Mouse (Mus musculus): ENCODE results near the gene Themis2.
"Not testable (repeated sequence)": the region's sequence is repeated elsewhere in the genome, so short reads cannot be mapped to it uniquely, and the experiment has no call there.

The Themis2 gene

DNA sequence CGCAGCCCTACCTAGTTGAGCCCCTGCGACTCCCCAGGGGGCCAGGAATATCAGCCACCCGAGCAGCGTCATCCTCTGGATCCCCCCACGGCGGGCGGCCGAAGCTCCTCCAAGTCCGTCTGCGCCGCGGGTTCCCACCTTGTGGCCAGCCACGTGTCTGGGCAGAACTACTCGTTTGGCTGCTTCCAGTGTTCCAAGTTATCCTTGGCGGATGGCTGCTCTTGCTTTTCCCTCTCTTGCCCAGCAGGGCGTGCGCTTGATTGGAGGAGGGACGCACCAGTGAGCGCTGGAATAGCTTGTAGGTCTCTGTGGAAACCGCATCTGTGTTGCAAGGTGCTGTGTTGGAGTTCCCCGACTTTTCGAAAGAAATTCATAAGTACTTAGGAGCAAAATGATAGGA lies 39.2 kb downstream of the Themis2 start, which contains the start of gene Smpdl3b:
Gene Smpdl3b, minus strand, starts transcription at position 279 of the 400 bp plus-strand sequence.
- peak; percentile 30 to 33 for DNase-seq (ENCODE audit: low read depth in 2 of 2, low spot score in 2 of 2)

DNA sequence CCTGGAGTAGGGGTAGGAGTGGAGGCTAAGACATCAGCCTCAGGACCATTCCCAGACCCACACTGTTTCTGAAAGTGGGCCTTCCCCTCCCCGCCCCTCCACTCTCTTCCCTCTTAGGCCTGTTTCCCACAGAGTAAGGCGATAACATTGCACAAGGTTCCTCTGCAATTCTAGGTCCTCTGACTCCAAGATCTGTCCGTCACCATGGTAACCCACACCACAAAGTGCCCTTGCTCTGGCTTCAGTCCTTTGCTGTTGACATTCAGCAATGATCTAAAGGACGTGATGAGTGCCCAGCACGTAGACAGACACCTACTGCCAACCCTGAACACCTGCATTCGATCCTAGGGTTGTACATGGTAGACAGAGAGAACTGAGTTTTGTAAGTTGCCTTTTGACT lies 43.2 kb downstream of the Themis2 start:
- no peak for DNase-seq (ENCODE audit: low read depth in 2 of 2, low spot score in 2 of 2)

DNA sequence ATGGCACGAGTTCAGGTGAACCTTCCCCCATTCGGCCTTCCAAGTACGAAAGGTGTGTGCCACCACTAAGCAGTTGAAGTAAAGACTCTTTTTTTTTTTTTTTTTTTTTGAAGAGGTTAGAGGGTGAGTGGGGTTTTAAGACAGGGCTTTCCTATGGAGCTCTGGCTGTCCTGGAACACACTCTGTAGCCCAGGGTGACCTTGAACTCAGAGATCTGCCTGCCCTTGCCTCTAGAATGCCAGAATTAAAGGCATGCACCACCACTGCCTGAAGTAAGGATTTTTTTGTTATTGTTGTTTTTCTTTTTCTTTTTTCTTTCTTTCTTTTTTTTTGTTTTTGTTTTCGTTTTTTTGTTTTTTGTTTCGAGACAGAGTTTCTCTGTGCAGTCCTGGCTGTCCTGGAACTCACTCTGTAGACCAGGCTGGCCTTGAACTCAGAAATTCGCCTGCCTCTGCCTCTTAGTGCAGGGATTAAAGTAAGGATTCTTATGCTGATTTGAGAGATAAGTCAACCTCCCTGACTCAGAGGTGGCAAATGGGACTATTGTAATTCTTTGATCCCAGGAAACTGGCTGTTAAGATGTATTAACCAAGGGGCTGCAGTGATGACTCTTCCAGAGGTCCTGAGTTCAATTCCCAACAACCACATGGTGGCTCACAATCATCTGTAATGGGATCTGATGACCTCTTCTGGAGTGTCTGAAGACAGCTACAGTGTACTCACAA lies 46.8 kb downstream of the Themis2 start:
- DNase-seq (ENCODE audit: low read depth in 2 of 2, low spot score in 2 of 2), result no peak

DNA sequence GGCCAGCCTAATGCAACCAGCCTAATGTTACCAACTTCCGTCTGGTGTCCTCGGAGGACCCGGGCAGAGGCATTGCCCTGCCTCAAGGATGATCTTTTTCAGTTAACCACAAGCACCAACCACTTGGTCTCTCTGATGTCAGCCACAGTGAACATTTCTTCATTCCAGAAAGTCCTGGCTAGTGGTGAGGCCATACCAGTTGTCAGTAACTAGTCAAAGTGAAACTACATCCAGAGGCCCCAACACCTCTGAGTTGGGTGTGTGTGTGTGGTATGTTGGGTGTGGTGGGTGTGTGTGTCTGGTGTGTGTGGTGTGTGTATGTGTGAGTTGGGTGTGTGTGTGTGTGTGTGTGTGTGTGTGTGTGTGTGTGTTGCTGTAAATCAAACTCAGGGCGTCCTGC lies 47.4 kb downstream of the Themis2 start:
- no peak for DNase-seq (ENCODE audit: low read depth in 2 of 2, low spot score in 2 of 2)

DNA sequence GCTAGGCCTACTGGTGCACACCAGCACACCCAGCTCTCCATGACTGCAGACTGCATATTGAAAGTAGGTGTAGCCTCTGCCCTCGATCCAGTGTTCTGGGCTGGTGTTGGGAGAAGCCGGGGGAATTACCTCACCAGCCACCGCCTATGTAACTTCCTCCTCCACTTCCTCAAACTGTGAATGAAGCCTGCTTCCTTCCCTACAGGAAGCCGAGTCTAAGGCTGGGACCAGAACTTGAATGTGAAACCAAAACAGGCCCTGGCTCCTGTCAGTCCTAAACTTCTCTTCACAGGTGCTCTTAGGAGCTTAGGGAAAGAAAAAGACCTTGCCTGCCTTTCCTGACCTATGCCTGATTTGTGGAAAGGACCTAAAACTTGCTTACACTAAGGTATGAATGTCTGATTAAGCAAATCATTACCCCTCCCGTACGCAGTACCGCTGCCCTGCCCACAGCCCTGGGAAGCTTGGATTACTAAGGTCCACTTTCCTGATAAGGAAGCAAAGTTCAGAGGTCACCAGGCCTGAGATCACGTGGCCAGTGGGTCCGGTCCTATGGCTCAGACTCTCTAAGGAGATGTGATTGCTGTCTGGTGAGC lies 48.4 kb downstream of the Themis2 start:
- DNase-seq (ENCODE audit: low read depth in 2 of 2, low spot score in 2 of 2), result no peak

DNA sequence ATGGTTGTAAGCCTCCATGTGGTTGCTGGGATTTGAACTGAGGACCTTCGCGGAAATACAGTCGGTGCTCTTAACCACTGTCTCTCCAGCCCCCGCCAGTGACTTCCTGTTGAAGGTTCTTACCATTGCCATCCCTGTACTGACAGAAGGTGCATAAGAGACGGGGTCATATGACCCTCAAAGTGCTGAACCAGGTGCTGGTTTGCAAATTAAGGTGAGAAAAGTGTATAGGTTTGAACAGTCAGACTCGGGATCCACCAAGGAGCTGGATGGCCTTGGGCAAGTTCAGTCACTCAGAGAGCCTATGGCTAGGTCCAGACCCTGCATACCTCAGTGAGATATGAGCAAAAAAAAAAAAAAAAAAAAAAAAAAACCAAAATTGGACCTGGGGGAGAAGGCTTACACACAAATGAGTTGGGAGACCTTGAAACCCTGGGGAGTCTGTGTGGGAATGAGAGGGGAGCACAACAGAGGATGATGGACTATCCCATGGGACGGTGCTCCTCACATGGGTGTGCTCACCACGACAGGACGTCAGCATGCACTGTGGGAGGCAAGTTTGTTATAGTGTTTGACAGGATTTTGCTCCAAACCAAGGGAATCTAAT lies 49.2 kb downstream of the Themis2 start:
- no peak for DNase-seq (ENCODE audit: low read depth in 2 of 2, low spot score in 2 of 2)

DNA sequence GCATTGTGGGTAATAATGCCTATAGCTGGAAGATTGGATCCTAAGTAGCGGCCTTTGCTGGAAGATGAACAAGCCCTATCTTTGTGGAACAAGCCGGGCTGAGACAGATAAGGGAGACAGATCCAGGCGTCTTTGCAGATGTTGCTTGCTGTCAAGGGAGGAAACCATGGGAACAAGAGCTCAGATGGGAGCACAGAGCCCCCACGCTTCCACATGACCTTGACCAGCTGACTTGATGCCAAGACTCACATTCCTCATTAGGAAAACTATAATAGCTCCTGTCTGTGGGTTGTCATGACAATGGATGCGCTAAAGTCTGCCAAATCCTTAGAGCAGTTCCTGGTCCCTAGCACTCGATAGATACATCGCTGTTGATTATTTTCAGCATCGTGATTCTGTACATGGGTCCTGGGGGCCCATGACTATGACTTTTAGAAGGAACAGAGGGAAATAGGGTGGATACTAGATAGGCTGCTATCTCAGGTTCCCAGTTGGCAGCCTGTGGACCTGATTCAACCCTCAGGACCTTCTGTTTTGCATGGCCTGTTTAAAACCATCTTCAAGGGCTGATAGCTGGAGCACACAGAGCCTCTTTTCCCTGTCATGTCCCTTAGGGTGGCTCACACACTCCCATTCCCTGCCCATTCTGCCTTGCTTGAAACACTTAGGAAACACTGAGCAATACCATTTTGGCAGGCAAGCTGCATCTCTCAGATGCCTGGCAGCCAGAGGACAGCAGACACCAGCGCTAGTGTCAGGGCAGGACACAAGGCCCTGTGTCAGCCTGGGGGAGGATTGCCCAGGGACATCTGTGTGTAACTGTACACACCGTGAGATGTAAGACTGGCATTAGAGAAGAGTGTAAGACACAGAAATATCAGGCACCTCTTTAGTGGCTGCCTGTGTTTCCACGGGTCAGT lies 51.9 kb downstream of the Themis2 start:
- DNase-seq (ENCODE audit: low read depth in 2 of 2, low spot score in 2 of 2), result no peak

DNA sequence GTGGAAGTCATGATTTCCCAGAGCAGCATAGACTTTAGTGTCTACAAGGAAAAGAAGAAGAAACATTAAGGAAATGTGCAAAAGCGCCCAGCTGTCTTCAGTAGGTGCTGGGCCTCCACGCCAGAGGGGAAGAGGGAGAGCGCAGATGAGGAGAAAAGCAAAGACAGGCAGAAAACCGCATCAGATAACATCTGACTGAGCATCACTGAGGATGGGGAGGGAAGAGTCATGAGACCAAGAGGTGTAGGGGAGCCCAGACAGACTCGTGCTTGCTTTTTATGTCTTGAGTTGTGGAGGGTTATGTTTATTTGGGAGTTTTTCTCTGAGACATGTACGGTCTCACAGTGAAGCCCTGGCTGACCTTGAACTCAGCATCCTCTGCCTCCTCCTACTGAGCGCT lies 54.7 kb downstream of the Themis2 start:
- no peak for DNase-seq (ENCODE audit: low read depth in 2 of 2, low spot score in 2 of 2)

DNA sequence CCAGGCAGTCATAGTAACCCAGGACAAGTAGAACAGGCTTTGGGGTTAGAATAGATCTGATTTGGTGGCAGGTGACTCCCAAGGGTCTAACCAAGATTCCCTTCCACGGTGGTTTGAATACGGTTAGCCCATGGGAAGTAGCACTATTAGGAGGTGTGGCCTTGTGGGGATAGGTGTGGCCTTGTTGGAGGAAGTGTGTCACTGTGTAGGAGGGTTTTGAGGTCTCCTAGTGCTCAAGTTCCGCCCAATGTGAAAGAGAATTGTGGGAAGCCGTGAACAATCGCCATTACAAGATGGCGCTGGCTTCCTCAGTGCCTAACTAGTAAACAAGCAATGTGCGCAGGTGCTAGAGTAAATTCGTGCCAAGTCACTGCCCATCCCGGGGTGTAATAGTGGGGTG lies 59.0 kb downstream of the Themis2 start:
- not testable (repeated sequence) for DNase-seq (ENCODE audit: low read depth in 2 of 2, low spot score in 2 of 2)

DNA sequence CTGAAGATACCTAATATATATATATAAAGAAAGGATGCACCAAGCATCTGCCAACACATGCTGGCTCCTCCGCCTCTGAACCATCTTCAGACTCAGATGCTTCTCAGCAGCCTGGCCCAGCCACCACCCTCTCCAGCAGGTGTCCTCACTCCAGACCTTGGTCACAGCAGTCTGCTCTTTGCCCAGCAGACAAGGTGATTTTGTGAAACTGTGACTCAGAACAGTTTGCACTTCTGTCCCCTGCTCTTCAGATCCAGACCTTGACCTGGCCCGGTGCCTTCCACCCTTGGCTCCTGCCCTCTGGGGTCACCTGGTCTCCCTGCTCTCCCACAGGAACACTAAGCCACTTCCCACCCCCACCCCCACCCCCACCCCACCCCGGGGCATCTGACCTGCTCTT lies 60.3 kb downstream of the Themis2 start:
- no peak for DNase-seq (ENCODE audit: low read depth in 2 of 2, low spot score in 2 of 2)

DNA sequence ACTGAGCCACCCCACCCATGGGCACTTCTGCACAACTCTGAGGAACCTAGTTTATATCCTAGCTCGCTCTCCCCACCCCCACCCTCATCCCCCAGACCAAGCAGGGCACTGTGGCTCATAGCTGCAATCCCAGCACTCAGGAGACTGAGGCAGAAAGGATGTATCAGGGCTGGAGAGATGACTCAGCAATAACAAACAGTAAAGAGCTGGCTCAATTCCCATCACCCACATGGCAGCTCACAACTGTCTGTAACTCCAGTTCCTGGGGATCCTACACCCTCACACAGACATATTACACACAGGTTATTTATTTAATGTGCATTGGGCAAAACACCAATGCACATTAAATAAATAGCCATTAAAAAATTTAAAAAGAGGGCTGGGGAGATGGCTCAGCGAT lies 60.8 kb downstream of the Themis2 start:
- DNase-seq (ENCODE audit: low read depth in 2 of 2, low spot score in 2 of 2), result no peak

DNA sequence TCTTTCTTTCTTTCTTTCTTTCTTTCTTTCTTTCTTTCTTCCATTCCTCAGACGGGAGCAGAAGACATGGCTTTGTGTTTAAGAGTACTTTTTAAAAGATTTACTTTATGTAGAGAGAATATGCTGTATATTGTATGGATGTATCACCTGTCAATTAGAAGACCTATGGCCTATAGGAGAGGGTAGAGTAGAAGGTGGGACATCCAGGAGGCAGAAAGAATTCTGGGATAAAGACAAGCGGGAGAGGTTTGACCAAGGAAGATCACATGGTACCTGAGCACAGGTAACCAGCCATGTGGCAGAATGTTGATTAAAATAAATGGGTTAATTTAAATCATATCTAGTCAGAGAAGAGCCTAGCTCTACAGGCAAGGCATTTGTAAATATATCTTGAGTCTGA lies 61.4 kb downstream of the Themis2 start:
- DNase-seq (ENCODE audit: low read depth in 2 of 2, low spot score in 2 of 2), result no peak

DNA sequence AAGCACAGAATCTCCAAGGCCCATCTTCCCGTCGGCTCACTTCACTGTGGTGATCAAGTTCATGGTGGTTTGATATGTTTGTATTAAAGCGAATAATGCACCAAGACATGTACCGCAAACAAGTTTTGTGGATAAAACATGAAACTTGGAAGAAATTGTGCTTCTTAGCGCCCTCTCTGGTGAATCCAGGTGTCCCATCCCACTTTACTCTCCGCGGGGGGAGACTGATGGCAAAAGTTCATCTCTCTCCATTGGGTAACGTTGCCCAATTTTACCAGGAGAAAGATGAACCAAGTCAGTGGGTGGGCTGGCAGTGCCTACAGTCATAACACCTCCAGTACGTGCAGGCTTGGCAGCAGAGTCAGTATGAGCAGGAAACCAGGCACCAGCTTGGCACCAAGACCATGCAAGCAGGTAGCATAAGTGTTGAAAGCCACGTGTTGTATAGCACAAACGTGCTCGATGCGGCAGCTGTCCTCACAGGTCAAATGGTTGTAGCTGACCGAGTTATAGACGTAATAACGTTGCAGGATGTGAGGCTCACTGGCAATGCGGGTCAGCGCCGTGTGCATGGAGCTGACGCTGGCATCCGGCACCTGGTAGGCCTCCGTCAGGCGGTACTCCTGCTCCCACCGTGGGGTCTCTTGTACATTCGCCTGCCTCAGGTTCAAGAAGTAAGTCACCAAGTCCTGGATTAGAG lies 63.0 kb downstream of the Themis2 start:
- DNase-seq (ENCODE audit: low read depth in 2 of 2, low spot score in 2 of 2), result no peak

DNA sequence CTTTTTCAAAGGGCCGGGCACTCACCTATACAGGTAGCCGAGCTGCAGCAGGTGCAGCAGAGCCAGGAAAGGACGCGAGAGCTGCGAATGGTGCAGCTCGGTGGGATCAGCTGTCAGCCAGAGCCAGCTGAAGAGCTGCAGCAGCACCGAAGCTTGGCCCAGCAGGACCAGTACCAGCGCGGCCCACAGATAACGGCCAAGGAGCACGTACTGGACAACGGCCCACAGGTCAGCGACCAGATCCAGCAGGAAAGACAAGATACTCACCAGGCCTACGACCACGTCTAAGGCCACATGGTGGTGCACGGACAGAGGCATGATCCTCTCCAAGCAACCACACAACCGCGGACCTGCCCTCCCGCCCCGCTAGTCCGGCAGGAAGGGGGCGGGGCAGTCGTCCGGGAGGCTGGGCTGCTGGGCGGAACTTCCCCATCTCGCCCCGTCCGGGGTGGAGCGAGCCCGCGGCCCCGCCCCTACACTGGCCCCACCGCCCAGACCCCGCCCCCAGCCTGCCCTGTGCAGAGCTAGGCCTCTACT lies 64.0 kb downstream of the Themis2 start, which contains the start of gene Xkr8:
Gene Xkr8, minus strand, starts transcription at position 399 of the 537 bp plus-strand sequence.
- peak; percentile 44 to 49 for DNase-seq (ENCODE audit: low read depth in 2 of 2, low spot score in 2 of 2)

All from CD8-positive naive resting alpha-beta T cell, adult 2 months (primary cell).